10 mouse cellular contexts compared by ENCODE assay signal in genomic region chr19:5872931-5873556, GRCm38 (mm10). TPM values are rescaled to one million over a fixed set of nuclear protein-coding genes. Genes with fewer than 3 reads are reported as not detected.
DNase-seq lines count a peak whose midpoint lies in the region; ATAC-seq lines count a peak whose summit lies in the region.
"Had no signal": no experiment of that assay in that cellular context is flagged by ENCODE, and none has a peak within 500 bp of the region (broad histone marks: within the 10 kb centered on the region; RNA-seq: fewer than 3 reads in every experiment).

No protein-coding gene starts in this region.

- H3K9ac ChIP-seq in kidney, embryonic 16.5 days (replicated peaks; ENCODE audit: low read length), result peak overlapping the region; percentile 31; the same call in 1 of the 2 replicates
- peak overlapping the region; percentile 22; the same call in 1 of the 2 replicates for H3K9ac ChIP-seq in liver, embryonic 12.5 days

- no peak for ATAC-seq in kidney, embryonic 16.5 days (ENCODE audit: low FRiP score, low TSS enrichment)
- no peak for ATAC-seq in liver, embryonic 12.5 days
- ATAC-seq: forebrain, embryonic 13.5 days had no signal

- no peak overlapping the region for H3K27ac ChIP-seq in kidney, embryonic 16.5 days (ENCODE audit: low read length)
- H3K27ac ChIP-seq in liver, embryonic 12.5 days, result peak overlapping the region; percentile 10; the same call in 1 of the 2 replicates
- H3K27ac ChIP-seq: forebrain, embryonic 13.5 days had no signal

- WGBS in kidney, embryonic 16.5 days, result 84% methylated on average over 19 of the region's 19 CpGs
- 46% methylated on average over 19 of the region's 19 CpGs for WGBS in liver, embryonic 12.5 days (ENCODE audit: insufficient replicate concordance)

- peak; percentile 91 for DNase-seq in heart, adult 11 months
- no peak for DNase-seq in heart, postnatal 25 days (ENCODE audit: low spot score)
- DNase-seq in kidney, postnatal 10 days, result no peak
- DNase-seq in CD4-positive helper T cell, adult 2 months (ENCODE audit: low read depth, low spot score), result peak; percentile 54
- DNase-seq in MN1 (ENCODE audit: low spot score), result no peak
- no peak for DNase-seq in layer of hippocampus, postnatal 36 days

- no peak overlapping the region for H3K4me3 ChIP-seq in kidney, embryonic 16.5 days (ENCODE audit: low read length)
- no peak overlapping the region for H3K4me3 ChIP-seq in liver, embryonic 12.5 days

- H3K27me3 ChIP-seq in kidney, embryonic 16.5 days (ENCODE audit: insufficient read depth, low read length), result no peaks in the 10 kb centered on the region
- no peaks in the 10 kb centered on the region for H3K27me3 ChIP-seq in liver, embryonic 12.5 days (replicated peaks)
- H3K27me3 ChIP-seq: forebrain, embryonic 13.5 days had no signal

- H3K4me1 ChIP-seq in kidney, embryonic 16.5 days (ENCODE audit: insufficient read depth, low read length), result peaks cover 48% of the 10 kb centered on the region
- H3K4me1 ChIP-seq in liver, embryonic 12.5 days, result peaks cover 61% of the 10 kb centered on the region

- H3K9me3 ChIP-seq in kidney, embryonic 16.5 days (ENCODE audit: low read length), result no peaks in the 10 kb centered on the region
- H3K9me3 ChIP-seq in liver, embryonic 12.5 days (replicated peaks), result no peaks in the 10 kb centered on the region
- H3K9me3 ChIP-seq: forebrain, embryonic 13.5 days had no signal

- H3K4me2 ChIP-seq in kidney, embryonic 16.5 days (replicated peaks; ENCODE audit: low read depth, low read length), result peak overlapping the region; percentile 83; the same call in 1 of the 2 replicates
- H3K4me2 ChIP-seq in liver, embryonic 12.5 days, result peak overlapping the region; percentile 87

- H3K36me3 ChIP-seq in kidney, embryonic 16.5 days (ENCODE audit: insufficient read depth, low read length), result peaks cover 19% of the 10 kb centered on the region
- H3K36me3 ChIP-seq in liver, embryonic 12.5 days, result peaks cover 34% of the 10 kb centered on the region

- intact Hi-C loops in heart, postnatal 25 days (cut with DNase I), result no loop called here

RNA-seq across cellular contexts. Expression of gene Frmd8, which starts 2.0 kb away (rescaled TPM):
- total RNA-seq in heart, postnatal 25 days (2021), result 10 to 100 TPM in 1 of 2 experiments, 1 to 10 TPM in 1; 8.9 to 11.1 TPM
- 50.6 and 52.9 TPM in 2 replicates for polyA plus RNA-seq in kidney, embryonic 16.5 days (2015; fragmentation: Nextera tagmentation; extraction: Ambion mirVana)
- 22.1 and 24.2 TPM in 2 replicates for polyA plus RNA-seq in liver, embryonic 12.5 days (2016; fragmentation: Nextera tagmentation; extraction: Ambion mirVana)
- 10 to 100 TPM; 13.5 to 14.2 TPM for total RNA-seq in layer of hippocampus, postnatal 36 days (2021)

RNA-seq across cellular contexts. Expression of gene Slc25a45, which starts 4.6 kb away (rescaled TPM):
- 1 to 10 TPM; 3.5 to 4.1 TPM for total RNA-seq in heart, postnatal 25 days (2021)
- 14.8 and 15.7 TPM in 2 replicates for polyA plus RNA-seq in kidney, embryonic 16.5 days (2015; fragmentation: Nextera tagmentation; extraction: Ambion mirVana)
- polyA plus RNA-seq in liver, embryonic 12.5 days (2016; fragmentation: Nextera tagmentation; extraction: Ambion mirVana), result 7.5 and 7.7 TPM in 2 replicates
- 1 to 10 TPM; 2.5 to 2.7 TPM for total RNA-seq in layer of hippocampus, postnatal 36 days (2021)

RNA-seq across cellular contexts. Expression of gene Tigd3, which starts 20.9 kb away (rescaled TPM):
- under 1 TPM; 0.22 to 0.68 TPM for total RNA-seq in heart, postnatal 25 days (2021)
- polyA plus RNA-seq in kidney, embryonic 16.5 days (2015; fragmentation: Nextera tagmentation; extraction: Ambion mirVana), result 3.7 and 4.4 TPM in 2 replicates
- polyA plus RNA-seq in liver, embryonic 12.5 days (2016; fragmentation: Nextera tagmentation; extraction: Ambion mirVana), result 3.2 and 3.5 TPM in 2 replicates
- 1 to 10 TPM; 1.9 to 2.2 TPM for total RNA-seq in layer of hippocampus, postnatal 36 days (2021)

RNA-seq across cellular contexts. Expression of gene Dpf2, which starts 39.8 kb away (rescaled TPM):
- 10 to 100 TPM; 87.4 to 96.1 TPM for total RNA-seq in heart, postnatal 25 days (2021)
- 185 and 188 TPM in 2 replicates for polyA plus RNA-seq in kidney, embryonic 16.5 days (2015; fragmentation: Nextera tagmentation; extraction: Ambion mirVana)
- 73.2 and 74.9 TPM in 2 replicates for polyA plus RNA-seq in liver, embryonic 12.5 days (2016; fragmentation: Nextera tagmentation; extraction: Ambion mirVana)
- total RNA-seq in layer of hippocampus, postnatal 36 days (2021), result 100 to 1,000 TPM in 1 of 2 experiments, 10 to 100 TPM in 1; 92.0 to 108 TPM

RNA-seq across cellular contexts. Expression of gene Cdc42ep2, which starts 51.6 kb away (rescaled TPM):
- total RNA-seq in heart, postnatal 25 days (2021), result 1 to 10 TPM; 9.1 to 9.8 TPM
- 16.5 and 17.3 TPM in 2 replicates for polyA plus RNA-seq in kidney, embryonic 16.5 days (2015; fragmentation: Nextera tagmentation; extraction: Ambion mirVana)
- polyA plus RNA-seq in liver, embryonic 12.5 days (2016; fragmentation: Nextera tagmentation; extraction: Ambion mirVana), result 3.4 and 3.6 TPM in 2 replicates
- 1 to 10 TPM; 4.4 to 5.5 TPM for total RNA-seq in layer of hippocampus, postnatal 36 days (2021)
- total RNA-seq: megakaryocyte progenitor cell, adult 5-6 weeks had no signal

Comparison
In these comparisons a context has a peak if more than half of its experiments do, and no peak if none do; other contexts are left out.
1. DNase-seq: peak in heart, adult 11 months (single experiment) and CD4-positive helper T cell, adult 2 months (single experiment); none in heart, postnatal 25 days (single experiment), kidney, postnatal 10 days (single experiment), MN1 (single experiment) and layer of hippocampus, postnatal 36 days (0 of 2).